Mouse (Mus musculus) midbrain, postnatal 0 days (tissue): ENCODE data around the gene Olfr1079. TPM values are rescaled to one million over a fixed set of nuclear protein-coding genes. Genes with fewer than 3 reads are reported as not detected.
"Not testable (repeated sequence)": the region's sequence is repeated elsewhere in the genome, so short reads cannot be mapped to it uniquely, and the experiment has no call there.

ENCODE experiments used
- ATAC-seq: fragments of 200-750 bp; cut with Nextera tagmentation; 2 replicates; pipeline ENCODE4 v1.8.0; 2017; ENCODE audit warnings: moderate number of reproducible peaks, mild to moderate bottlenecking, moderate TSS enrichment, moderate library complexity; ENCODE audit not compliant: low FRiP score
- DNase-seq: peaks from one replicate; pipeline ENCODE4 v3.0.0-alpha.2; 2015; ENCODE audit warnings: low spot score
- H3K27ac ChIP-seq: fragments of 300-500 bp; sonication (generic); 2 replicates; pipeline ENCODE4 v1.5.1; 2014; ENCODE audit warnings: low read depth, mild to moderate bottlenecking, low read length, mixed read lengths
- H3K27me3 ChIP-seq: fragments of 300-500 bp; sonication (generic); 2 replicates; pipeline ENCODE4 v1.6.1; 2014; ENCODE audit warnings: low read length, control low read depth, mixed read lengths; ENCODE audit not compliant: insufficient read depth
- H3K36me3 ChIP-seq: fragments of 300-500 bp; sonication (generic); 2 replicates; pipeline ENCODE4 v1.6.1; 2014; ENCODE audit warnings: low read length, control low read depth, mixed read lengths; ENCODE audit not compliant: insufficient read depth
- H3K4me1 ChIP-seq: fragments of 300-500 bp; sonication (generic); 2 replicates; pipeline ENCODE4 v1.6.1; 2014; ENCODE audit warnings: mild to moderate bottlenecking, control low read depth, antibody characterized with exemption, low read length, mixed read lengths; ENCODE audit not compliant: insufficient read depth
- H3K4me2 ChIP-seq: fragments of 300-500 bp; sonication (generic); 2 replicates; pipeline ENCODE4 v1.6.1; 2014; ENCODE audit warnings: low read depth, mild to moderate bottlenecking, low read length, mixed read lengths; ENCODE audit not compliant: poor library complexity, severe bottlenecking
- H3K4me3 ChIP-seq: fragments of 300-500 bp; sonication (generic); 2 replicates; pipeline ENCODE4 v1.5.1; 2014; ENCODE audit warnings: low read depth, mild to moderate bottlenecking, low read length, moderate library complexity
- H3K9ac ChIP-seq: fragments of 300-500 bp; sonication (generic); replicated peaks from 2 replicates; pipeline ENCODE4 v1.6.1; 2014; ENCODE audit warnings: mild to moderate bottlenecking, low read length, moderate library complexity, mixed read lengths; ENCODE audit not compliant: poor library complexity, severe bottlenecking
- H3K9me3 ChIP-seq: fragments of 300-500 bp; sonication (generic); 2 replicates; pipeline ENCODE4 v1.6.1; 2016; ENCODE audit warnings: low read length, control low read depth
- CTCF ChIP-seq: IDR thresholded peaks from 2 replicates; pipeline ENCODE4 v1.5.1; 2016; ENCODE audit warnings: antibody characterized with exemption, mild to moderate bottlenecking
- WGBS: fragments of 180-500 bp; shearing (Covaris S2); extraction: QIAGEN DNeasy Blood & Tissue Kit; methylation state at CpG from one replicate; pipeline ENCODE4 v1.1.7; 2014; 5-methylcytosine and 5-hydroxymethylcytosine counted together
- polyA plus RNA-seq: library from polyadenylated mRNA; unstranded; fragments of >200 nt; fragmentation: Nextera tagmentation; extraction: Ambion mirVana; gene quantifications from 2 replicates; pipeline ENCODE4 v1.2.1, GENCODE M21; 2015
- total RNA-seq: library from RNA; depleted of rRNA; stranded (reverse); fragments of >200 nt; gene quantifications from 2 replicates; pipeline ENCODE4 v1.2.3, GENCODE M21; 2014; rRNA removed

Gene Olfr1079
- total RNA-seq (not detected in 2 replicates), polyA plus RNA-seq (not detected in 2 replicates)

GRCm38 (mm10) chr2:86542380-86542779, at the start of gene Olfr1079:
Gene Olfr1079, minus strand, starts transcription at chr2:86542480.
- WGBS = 49% methylated on average over 1 of the region's 1 CpGs
- Histone ChIP-seq H3K9ac (no peak within 1 kb of the TSS), H3K27me3 (no peaks in the 10 kb centered on the region), H3K9me3 (no peaks in the 10 kb centered on the region), H3K27ac (no peak within 1 kb of the TSS), H3K4me1 (no peaks in the 10 kb centered on the region), H3K4me3 (no peak within 1 kb of the TSS), H3K4me2 (no peak within 1 kb of the TSS), H3K36me3 (no peaks in the 10 kb centered on the region)
- DNase-seq = no peak
- no peak for TF ChIP-seq CTCF
- ATAC-seq = no peak

- H3K9me3 ChIP-seq, H3K27me3 ChIP-seq, H3K4me3 ChIP-seq, DNase-seq, H3K27ac ChIP-seq, H3K4me2 ChIP-seq, H3K36me3 ChIP-seq, H3K4me1 ChIP-seq, ATAC-seq, H3K9ac ChIP-seq: not testable (repeated sequence)
These were observed 15.9 kb upstream of the Olfr1079 start, which contains the start of gene Olfr1080 for GRCm38 (mm10) chr2:86558135-86558534. Gene Olfr1080, minus strand, starts transcription at chr2:86558235.

DNA sequence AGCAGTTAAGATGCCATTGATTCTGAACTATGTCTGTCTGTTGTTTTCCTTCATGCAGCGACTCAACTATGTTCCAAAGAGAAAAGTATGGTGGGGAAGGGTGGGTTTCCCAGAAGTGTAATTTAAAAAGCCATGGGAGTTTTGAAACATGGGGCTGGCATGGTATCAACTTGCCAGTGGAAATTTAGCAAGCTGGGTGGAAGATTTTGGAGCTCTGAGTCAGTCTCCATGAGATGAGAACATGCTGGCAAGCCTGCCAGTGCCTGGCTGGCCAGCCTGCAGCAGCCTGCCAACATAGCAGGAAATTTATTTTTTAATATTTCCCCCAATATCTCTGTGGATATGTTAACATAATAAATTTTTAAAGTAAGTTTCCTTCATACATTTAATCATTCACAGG, 11.3 kb downstream of the Olfr1079 start:
- ATAC-seq = no peak
- no peak for TF ChIP-seq CTCF
- Histone ChIP-seq H3K4me3 (no peak overlapping the region), H3K36me3 (no peaks in the 10 kb centered on the region), H3K9me3 (no peaks in the 10 kb centered on the region), H3K4me1 (no peaks in the 10 kb centered on the region), H3K4me2 (no peak overlapping the region), H3K27me3 (no peaks in the 10 kb centered on the region), H3K27ac (no peak overlapping the region), H3K9ac (no peak overlapping the region)
- no peak for DNase-seq
- WGBS = 72% methylated on average over 1 of the region's 1 CpGs

DNA sequence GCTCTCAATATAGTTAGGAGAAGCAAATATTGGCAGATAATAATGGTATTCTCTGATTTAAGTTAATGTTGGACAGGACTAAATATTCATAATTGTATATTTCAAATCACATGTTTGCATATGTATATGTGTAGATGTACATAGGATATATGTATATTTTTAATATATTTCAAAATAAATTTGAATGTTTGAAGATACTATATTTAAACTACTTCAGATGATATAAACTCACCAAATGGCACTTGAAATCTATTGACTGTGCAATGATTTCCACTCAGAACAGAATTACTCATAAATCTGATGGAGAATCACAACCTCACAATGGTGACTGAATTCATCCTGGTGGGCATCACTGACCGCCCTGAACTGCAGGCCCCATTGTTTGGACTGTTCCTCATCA, 34.1 kb downstream of the Olfr1079 start, which contains the start of gene Olfr1076:
TSS of gene Olfr1076 (plus strand) at position 301 of the 400 bp plus-strand sequence.
- WGBS = 88% methylated on average over 1 of the region's 1 CpGs
- H3K9me3 ChIP-seq = no peaks in the 10 kb centered on the region
- no peak within 1 kb of the TSS for H3K4me2 ChIP-seq
- no peaks in the 10 kb centered on the region for H3K36me3 ChIP-seq
- DNase-seq (no peak), ATAC-seq (no peak)
- H3K9ac ChIP-seq = no peak within 1 kb of the TSS
- H3K27ac ChIP-seq = no peak within 1 kb of the TSS
- H3K4me3 ChIP-seq = no peak within 1 kb of the TSS
- no peaks in the 10 kb centered on the region for H3K4me1 ChIP-seq
- TF ChIP-seq CTCF = no peak
- H3K27me3 ChIP-seq = no peaks in the 10 kb centered on the region

- 58% methylated on average over 1 of the region's 1 CpGs for WGBS
- Histone ChIP-seq H3K36me3 (no peaks in the 10 kb centered on the region), H3K27ac (no peak within 1 kb of the TSS), H3K27me3 (no peaks in the 10 kb centered on the region), H3K9me3 (no peaks in the 10 kb centered on the region), H3K9ac (no peak within 1 kb of the TSS), H3K4me1 (no peaks in the 10 kb centered on the region), H3K4me2 (no peak within 1 kb of the TSS), H3K4me3 (no peak within 1 kb of the TSS)
- DNase-seq = no peak
- TF ChIP-seq CTCF = no peak
- no peak for ATAC-seq
These were observed 55.0 kb downstream of the Olfr1079 start, which contains the start of gene Olfr228 for GRCm38 (mm10) chr2:86487286-86487685. Gene Olfr228, minus strand, starts transcription at chr2:86487386.

Other genes starting within 250 kb of the Olfr1079 start
- gene Olfr1053, start 227.2 kb downstream of the Olfr1079 start, total RNA-seq = not detected in 2 replicates
- gene Olfr1053, start 227.2 kb downstream of the Olfr1079 start, polyA plus RNA-seq = not detected in 2 replicates
- not detected in 2 replicates for gene Olfr1054, start 207.0 kb downstream of the Olfr1079 start, total RNA-seq
- not detected in 2 replicates for gene Olfr1054, start 207.0 kb downstream of the Olfr1079 start, polyA plus RNA-seq
- gene Olfr1055, start 192.2 kb downstream of the Olfr1079 start, total RNA-seq = not detected in 2 replicates
- gene Olfr1055, start 192.2 kb downstream of the Olfr1079 start, polyA plus RNA-seq = not detected in 2 replicates
- not detected in 2 replicates for gene Olfr1056, start 180.0 kb downstream of the Olfr1079 start, total RNA-seq
- not detected in 2 replicates for gene Olfr1056, start 180.0 kb downstream of the Olfr1079 start, polyA plus RNA-seq
- not detected in 2 replicates for gene Olfr1057, start 164.1 kb downstream of the Olfr1079 start, total RNA-seq
- gene Olfr1057, start 164.1 kb downstream of the Olfr1079 start, polyA plus RNA-seq = not detected in 2 replicates
- gene Olfr1058, start 153.9 kb downstream of the Olfr1079 start, total RNA-seq = not detected in 2 replicates
- gene Olfr1058, start 153.9 kb downstream of the Olfr1079 start, polyA plus RNA-seq = not detected in 2 replicates
- gene Olfr1061, start 128.4 kb downstream of the Olfr1079 start, total RNA-seq = not detected in 2 replicates
- not detected in 2 replicates for gene Olfr1061, start 128.4 kb downstream of the Olfr1079 start, polyA plus RNA-seq
- gene Olfr1062, start 115.7 kb downstream of the Olfr1079 start, total RNA-seq = not detected in 2 replicates
- gene Olfr1062, start 115.7 kb downstream of the Olfr1079 start, polyA plus RNA-seq = not detected in 2 replicates
- gene Olfr1065, start 91.9 kb downstream of the Olfr1079 start, total RNA-seq = not detected in 2 replicates
- gene Olfr1065, start 91.9 kb downstream of the Olfr1079 start, polyA plus RNA-seq = not detected in 2 replicates
- gene Olfr1066, start 86.2 kb downstream of the Olfr1079 start, total RNA-seq = not detected in 2 replicates
- not detected in 2 replicates for gene Olfr1066, start 86.2 kb downstream of the Olfr1079 start, polyA plus RNA-seq
- gene Olfr228, start 55.1 kb downstream of the Olfr1079 start, total RNA-seq = not detected in 2 replicates
- not detected in 2 replicates for gene Olfr228, start 55.1 kb downstream of the Olfr1079 start, polyA plus RNA-seq
- gene Olfr1076, start 34.0 kb downstream of the Olfr1079 start, total RNA-seq = not detected in 2 replicates
- gene Olfr1076, start 34.0 kb downstream of the Olfr1079 start, polyA plus RNA-seq = not detected in 2 replicates
- not detected in 2 replicates for gene Olfr1080, start 15.8 kb upstream of the Olfr1079 start, total RNA-seq
- gene Olfr1080, start 15.8 kb upstream of the Olfr1079 start, polyA plus RNA-seq = not detected in 2 replicates
- not detected in 2 replicates for gene Olfr1082, start 56.5 kb upstream of the Olfr1079 start, total RNA-seq
- gene Olfr1082, start 56.5 kb upstream of the Olfr1079 start, polyA plus RNA-seq = not detected in 2 replicates
- not detected in 2 replicates for gene Olfr1084, start 97.2 kb upstream of the Olfr1079 start, total RNA-seq
- gene Olfr1084, start 97.2 kb upstream of the Olfr1079 start, polyA plus RNA-seq = not detected in 2 replicates
- gene Olfr1085, start 119.5 kb upstream of the Olfr1079 start, total RNA-seq = not detected in 2 replicates
- not detected in 2 replicates for gene Olfr1085, start 119.5 kb upstream of the Olfr1079 start, polyA plus RNA-seq
- not detected in 2 replicates for gene Olfr1086, start 137.6 kb upstream of the Olfr1079 start, total RNA-seq
- gene Olfr1086, start 137.6 kb upstream of the Olfr1079 start, polyA plus RNA-seq = not detected in 2 replicates
- gene Olfr1087, start 155.9 kb upstream of the Olfr1079 start, total RNA-seq = not detected in 2 replicates
- not detected in 2 replicates for gene Olfr1087, start 155.9 kb upstream of the Olfr1079 start, polyA plus RNA-seq
- gene Olfr1089, start 191.2 kb upstream of the Olfr1079 start, total RNA-seq = not detected in 2 replicates
- gene Olfr1089, start 191.2 kb upstream of the Olfr1079 start, polyA plus RNA-seq = not detected in 2 replicates
- gene Olfr1090, start 216.5 kb upstream of the Olfr1079 start, total RNA-seq = not detected in 2 replicates
- gene Olfr1090, start 216.5 kb upstream of the Olfr1079 start, polyA plus RNA-seq = not detected in 2 replicates
- not detected in 2 replicates for gene Olfr1093, start 240.0 kb upstream of the Olfr1079 start, total RNA-seq
- gene Olfr1093, start 240.0 kb upstream of the Olfr1079 start, polyA plus RNA-seq = not detected in 2 replicates